Mouse (Mus musculus): Measurements from ENCODE around the gene Syt16.

- TF ChIP-seq CTCF (IDR thresholded peaks at IDR 0.05) (no peak), EP300 (IDR thresholded peaks at IDR 0.05) (no peak)
Observed at GRCm38 (mm10) chr12:74093110-74093509, 95.6 kb downstream of the Syt16 start.

Data from lung, postnatal 0 days (tissue).